Mouse (Mus musculus): ENCODE results near the gene Grik2. TPM values are rescaled to one million over a fixed set of nuclear protein-coding genes. Genes with fewer than 3 reads are reported as not detected.
"Not testable (repeated sequence)": the region's sequence is repeated elsewhere in the genome, so short reads cannot be mapped to it uniquely, and the experiment has no call there.

Gene Grik2
- total RNA-seq, 2 experiments from 2014 or later = 1.7 TPM

DNA sequence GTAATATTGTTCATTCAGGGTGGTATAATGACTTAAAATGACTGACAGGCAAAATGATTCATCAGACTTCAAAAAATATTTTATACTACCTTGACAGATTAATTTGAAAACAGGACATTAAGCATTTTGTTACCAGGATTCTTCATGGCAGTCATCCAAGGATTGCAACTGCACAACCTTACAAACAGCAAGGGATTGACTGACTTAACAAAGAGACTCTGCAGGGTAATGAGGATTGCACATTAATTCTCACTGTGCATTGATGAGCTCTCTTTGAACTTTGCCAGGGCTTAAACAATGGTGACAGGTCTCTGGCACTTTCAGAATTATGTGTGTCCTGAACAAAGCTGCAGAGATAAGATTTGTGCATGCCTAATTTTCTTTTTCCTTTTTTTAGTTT lies 466.2 kb downstream of the Grik2 start:
- no peak for DNase-seq

- no peak for DNase-seq
Observed at GRCm38 (mm10) chr10:49319880-49320279, 468.7 kb downstream of the Grik2 start.

DNA sequence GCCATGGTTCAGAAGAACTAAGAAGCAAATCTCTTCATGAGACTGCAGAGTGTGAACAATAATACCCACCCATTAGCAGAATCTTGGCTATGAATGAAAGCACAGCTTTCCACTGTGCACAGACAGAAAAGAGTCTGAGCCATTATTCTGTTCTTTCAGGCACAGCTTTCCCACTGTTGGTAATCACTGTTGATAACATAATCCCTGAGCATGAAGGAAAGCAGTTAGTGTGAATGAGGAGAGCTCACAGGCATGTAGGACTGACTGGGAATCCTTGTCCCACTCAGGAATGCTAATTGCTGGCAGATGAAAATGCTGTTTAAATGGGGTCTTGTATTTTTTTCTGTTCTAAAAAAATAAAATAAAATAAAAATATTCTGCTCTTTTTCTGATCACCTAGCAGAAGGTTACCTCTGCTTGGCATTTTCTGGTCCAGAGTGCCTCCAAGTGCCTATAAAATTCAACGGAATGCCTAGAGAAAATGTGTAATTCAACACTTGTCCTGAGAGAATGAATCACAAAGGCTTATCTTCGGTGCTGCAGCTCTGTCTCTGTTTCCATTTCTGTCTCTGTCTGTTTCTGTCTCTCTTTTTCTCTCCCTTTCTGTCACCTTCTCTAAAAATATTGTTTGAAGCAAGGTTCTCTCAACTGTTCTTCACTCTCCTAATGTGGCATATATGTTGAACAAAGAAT lies 532.2 kb downstream of the Grik2 start:
- DNase-seq = no peak

DNA sequence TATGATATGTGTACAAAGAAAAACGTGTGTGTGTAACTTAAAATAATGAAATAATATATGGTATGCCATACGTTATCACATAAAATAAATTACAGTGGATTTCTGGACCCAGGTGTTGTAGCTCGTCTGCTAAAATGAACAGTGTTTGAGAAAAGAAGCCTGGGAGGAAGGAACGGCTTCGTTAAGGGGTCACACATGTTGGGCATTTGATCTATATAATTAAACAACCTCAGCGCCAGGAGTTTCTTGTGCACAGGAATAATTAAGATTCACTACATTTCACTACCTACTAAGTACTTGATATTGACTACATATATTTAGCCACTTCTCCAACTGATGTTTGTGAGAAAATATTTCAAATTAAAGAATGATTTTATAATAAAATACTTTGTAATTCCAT lies 551.2 kb downstream of the Grik2 start:
- DNase-seq = not testable (repeated sequence)

- DNase-seq = not testable (repeated sequence)
Observed at GRCm38 (mm10) chr10:49236844-49237243, 551.7 kb downstream of the Grik2 start.

DNA sequence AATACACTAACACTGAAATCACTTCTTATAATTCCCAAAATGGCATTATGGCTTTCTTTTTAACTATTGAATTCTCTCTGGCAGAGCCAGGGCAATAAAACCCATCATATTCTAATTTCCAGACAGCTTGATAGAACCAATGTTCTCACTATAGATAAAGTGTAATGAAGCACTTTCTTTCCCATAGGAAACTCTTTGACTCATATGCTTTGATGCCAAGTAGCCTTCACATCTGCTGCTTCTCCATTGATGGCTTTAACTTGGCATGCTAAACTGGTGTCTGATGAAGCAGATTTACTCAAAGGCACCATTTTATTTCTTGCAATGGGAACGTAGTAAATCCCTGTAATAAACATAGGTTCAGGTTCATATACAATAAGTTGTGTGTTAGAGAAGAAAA lies 568.5 kb downstream of the Grik2 start:
- DNase-seq = no peak

GRCm38 (mm10) chr10:49219631-49220030 lies 568.9 kb downstream of the Grik2 start:
- no peak for DNase-seq

DNA sequence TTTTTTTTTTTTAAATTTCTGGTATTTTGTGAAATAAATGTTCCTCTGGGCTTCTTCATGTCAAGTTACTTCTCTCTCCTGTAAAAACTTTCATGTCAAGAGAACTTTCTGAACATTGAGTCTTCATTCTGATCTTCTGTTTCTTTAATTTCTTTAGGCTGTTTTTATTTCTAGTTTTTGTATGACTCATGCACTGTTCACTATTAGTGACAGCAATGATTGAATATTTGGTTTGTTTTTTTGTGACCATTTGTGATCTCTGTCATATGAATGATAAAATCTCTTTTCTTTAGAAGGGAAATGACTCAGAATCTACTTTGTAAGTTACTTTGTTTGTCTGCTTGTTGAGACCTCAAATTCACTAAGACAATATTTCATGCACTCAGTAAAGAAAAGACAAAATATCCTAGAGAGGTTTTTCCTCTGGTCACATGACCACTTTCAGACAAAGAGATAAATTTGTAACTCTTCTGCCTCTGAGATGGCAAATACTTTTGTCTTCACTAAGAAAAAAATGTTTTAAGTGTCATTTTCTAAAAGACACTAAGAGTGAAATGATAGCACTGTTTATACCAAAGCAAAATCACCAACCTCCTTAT lies 596.7 kb downstream of the Grik2 start:
- DNase-seq = no peak

DNA sequence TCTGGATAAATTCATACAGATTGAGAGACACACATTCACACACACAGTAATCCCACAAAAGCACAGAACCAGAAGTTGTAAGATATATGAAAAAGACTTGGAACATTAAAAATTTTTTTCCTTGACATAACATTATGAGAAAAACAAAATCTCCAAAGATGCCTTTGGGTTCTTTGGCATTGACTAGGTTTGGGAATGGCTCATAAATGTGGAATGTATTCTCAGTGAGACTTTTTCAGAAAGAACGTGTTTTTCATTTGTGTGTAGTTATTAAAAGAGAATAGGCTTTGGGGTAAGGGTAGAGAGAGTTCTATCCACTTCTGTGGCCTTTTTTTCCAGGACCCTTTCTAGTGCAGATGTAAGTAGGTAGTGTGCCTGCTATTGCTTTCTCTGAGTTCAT lies 597.3 kb downstream of the Grik2 start:
- DNase-seq = no peak

DNA sequence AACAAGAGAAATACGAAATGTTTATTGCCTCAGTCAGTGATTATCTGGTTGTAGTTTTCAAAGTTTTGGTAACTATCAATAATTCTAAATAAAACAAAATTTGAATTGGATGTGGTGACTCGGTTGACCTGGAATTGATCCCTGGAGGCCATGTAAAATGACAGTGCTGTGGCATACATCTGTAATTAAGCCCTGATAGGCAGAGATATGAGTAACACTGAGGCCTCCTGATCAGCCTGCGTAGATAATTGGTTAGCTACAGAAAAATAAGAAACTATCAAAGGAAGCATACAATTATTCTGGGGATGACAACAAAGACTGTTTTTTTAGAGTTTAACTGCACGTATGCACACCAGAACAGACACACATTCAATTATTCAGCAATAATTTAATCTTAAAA lies 634.4 kb downstream of the Grik2 start:
- DNase-seq = no peak

- not testable (repeated sequence) for DNase-seq
Observed at GRCm38 (mm10) chr10:49151496-49151895, 637.1 kb downstream of the Grik2 start.

GRCm38 (mm10) chr10:49149714-49150113 lies 638.9 kb downstream of the Grik2 start:
- DNase-seq = no peak

DNA sequence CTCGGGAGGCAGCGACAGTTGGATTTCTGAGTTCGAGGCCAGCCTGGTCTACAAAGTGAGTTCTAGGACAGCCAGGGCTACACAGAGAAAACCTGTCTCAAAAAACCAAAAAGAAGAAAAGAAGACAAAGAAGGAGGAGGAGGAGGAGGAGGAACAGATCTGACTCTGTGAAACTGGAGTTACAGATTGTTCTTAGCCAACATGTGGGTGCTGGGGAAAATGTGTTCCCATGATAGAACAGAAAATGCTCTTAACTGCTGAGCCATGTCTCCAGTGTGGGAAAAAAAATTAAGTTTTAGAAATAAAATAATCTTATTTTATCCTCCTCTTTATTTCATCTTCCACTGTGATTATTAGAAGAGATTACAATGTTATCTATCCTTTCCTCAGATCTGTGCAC lies 645.9 kb downstream of the Grik2 start:
- no peak for DNase-seq

GRCm38 (mm10) chr10:49136816-49137215 lies 651.8 kb downstream of the Grik2 start:
- DNase-seq = no peak

GRCm38 (mm10) chr10:49131311-49131710 lies 657.3 kb downstream of the Grik2 start:
- DNase-seq = no peak

- peak in 1 of 2 experiments; percentile 7 for DNase-seq
Observed at GRCm38 (mm10) chr10:49050339-49050738, 738.2 kb downstream of the Grik2 start.

- DNase-seq = no peak
Observed at GRCm38 (mm10) chr10:49049391-49049790, 739.2 kb downstream of the Grik2 start.
